Mouse (Mus musculus) MEL (cell line): ENCODE data around the gene Crb1. TPM values are rescaled to one million over a fixed set of nuclear protein-coding genes. Genes with fewer than 3 reads are reported as not detected.

Source experiments
- DNase-seq: peaks from one replicate; pipeline ENCODE4 v3.0.0; 2011; ENCODE audit warnings: low read depth, low spot score
- H3K27ac ChIP-seq: 2 replicates; pipeline ENCODE4 v1.5.1; 2012; ENCODE audit warnings: low read depth, mild to moderate bottlenecking, control low read depth, low read length, moderate library complexity; ENCODE audit not compliant: control insufficient read depth
- H3K27me3 ChIP-seq, 2 experiments: fragments of 150-350 bp in 1 of 2; sonication (generic) in 1 of 2; 2 replicates each; pipeline ENCODE4 v1.6.1; 2012; ENCODE audit warnings: low read length in 2 of 2, mild to moderate bottlenecking in 2 of 2, improper control_type of control experiment in 1 of 2, moderate library complexity in 1 of 2; ENCODE audit not compliant: insufficient read depth in 2 of 2, control insufficient read depth in 1 of 2
- H3K36me3 ChIP-seq, 2 experiments: 2 replicates each; pipeline ENCODE4 v1.6.1; 2012 to 2014; ENCODE audit warnings: low read length in 2 of 2, improper control_type of control experiment in 1 of 2, inconsistent platforms in 1 of 2, mild to moderate bottlenecking in 1 of 2; ENCODE audit not compliant: insufficient read depth in 2 of 2, control insufficient read depth in 1 of 2
- H3K4me1 ChIP-seq, 2 experiments: fragments of 150-350 bp in 1 of 2; sonication (generic) in 1 of 2; 2 replicates each; pipeline ENCODE4 v1.6.1; 2012; ENCODE audit warnings: low read length in 2 of 2, improper control_type of control experiment in 1 of 2, mild to moderate bottlenecking in 1 of 2; ENCODE audit not compliant: insufficient read depth in 2 of 2, control insufficient read depth in 1 of 2
- H3K4me3 ChIP-seq, 2 experiments: fragments of 150-350 bp in 1 of 2; sonication (generic) in 1 of 2; 2 replicates each; pipeline ENCODE4 v1.5.1; 2012; ENCODE audit warnings: low read depth in 2 of 2, low read length in 2 of 2, mild to moderate bottlenecking in 2 of 2, moderate library complexity in 2 of 2, control low read depth in 1 of 2, improper control_type of control experiment in 1 of 2; ENCODE audit not compliant: control insufficient read depth in 1 of 2, insufficient read depth in 1 of 2
- H3K79me2 ChIP-seq: 2 replicates; pipeline ENCODE4 v1.6.1; 2012; ENCODE audit warnings: mild to moderate bottlenecking, low read length, moderate library complexity; ENCODE audit not compliant: control insufficient read depth, poor library complexity, insufficient read depth
- H3K9ac ChIP-seq: 2 replicates; pipeline ENCODE4 v1.6.1; 2012; ENCODE audit warnings: low read depth, mild to moderate bottlenecking, control low read depth, low read length, moderate library complexity; ENCODE audit not compliant: control insufficient read depth, poor library complexity, severe bottlenecking
- H3K9me3 ChIP-seq: fragments of 150-350 bp; sonication (generic); replicated peaks from 2 replicates; pipeline ENCODE4 v1.6.1; 2012; ENCODE audit warnings: mild to moderate bottlenecking, low read length, improper control_type of control experiment, moderate library complexity; ENCODE audit not compliant: insufficient read depth
- CHD2 ChIP-seq: IDR thresholded peaks from 2 replicates; pipeline ENCODE4 v1.6.1; 2011; ENCODE audit warnings: low read length, improper control_type of control experiment
- E2F4 ChIP-seq: IDR thresholded peaks from 2 replicates; pipeline ENCODE4 v1.6.1; 2011; ENCODE audit warnings: low read depth, low read length, improper control_type of control experiment, borderline replicate concordance
- ELF1 ChIP-seq: IDR thresholded peaks from 2 replicates; pipeline ENCODE4 v1.6.1; 2014; ENCODE audit warnings: low read depth, mild to moderate bottlenecking, inconsistent platforms, low read length, improper control_type of control experiment, moderate library complexity
- EP300 ChIP-seq, 2 experiments: IDR thresholded peaks; 2 replicates each; pipeline ENCODE4 v1.6.1; 2011; ENCODE audit warnings: improper control_type of control experiment in 2 of 2, low read length in 2 of 2, low read depth in 1 of 2, mild to moderate bottlenecking in 1 of 2
- GABPA ChIP-seq: IDR thresholded peaks from 2 replicates; pipeline ENCODE4 v1.6.1; 2012; ENCODE audit warnings: low read depth, mild to moderate bottlenecking, inconsistent platforms, low read length, improper control_type of control experiment, moderate library complexity
- GATA1 ChIP-seq: IDR thresholded peaks from 2 replicates; pipeline ENCODE4 v1.6.1; 2011; ENCODE audit warnings: low read depth, low read length, improper control_type of control experiment
- HCFC1 ChIP-seq: IDR thresholded peaks from 2 replicates; pipeline ENCODE4 v1.6.1; 2012; ENCODE audit warnings: low read depth, mild to moderate bottlenecking, inconsistent platforms, low read length, improper control_type of control experiment, moderate library complexity
- JUND ChIP-seq: IDR thresholded peaks from 2 replicates; pipeline ENCODE4 v1.6.1; 2011; ENCODE audit warnings: low read depth, mild to moderate bottlenecking, improper control_type of control experiment, low read length
- MAFK ChIP-seq: IDR thresholded peaks from 2 replicates; pipeline ENCODE4 v1.6.1; 2011; ENCODE audit warnings: low read depth, mild to moderate bottlenecking, low read length, improper control_type of control experiment, borderline replicate concordance
- MAZ ChIP-seq: IDR thresholded peaks from 2 replicates; pipeline ENCODE4 v1.6.1; 2012; ENCODE audit warnings: low read depth, mild to moderate bottlenecking, inconsistent platforms, low read length, improper control_type of control experiment
- MYC ChIP-seq: IDR thresholded peaks from 2 replicates; pipeline ENCODE4 v1.6.1; 2011; ENCODE audit warnings: low read depth, mild to moderate bottlenecking, low read length, improper control_type of control experiment, moderate library complexity
- NELFE ChIP-seq: IDR thresholded peaks from 2 replicates; pipeline ENCODE4 v1.6.1; 2011; ENCODE audit warnings: low read depth, low read length, improper control_type of control experiment
- NRF1 ChIP-seq: IDR thresholded peaks from 2 replicates; pipeline ENCODE4 v1.6.1; 2014; ENCODE audit warnings: low read depth, mild to moderate bottlenecking, inconsistent platforms, low read length, improper control_type of control experiment, moderate library complexity; ENCODE audit not compliant: poor library complexity, insufficient read depth, severe bottlenecking
- POLR2AphosphoS2 ChIP-seq: IDR thresholded peaks from 2 replicates; pipeline ENCODE4 v1.6.1; 2011; ENCODE audit warnings: low read length, improper control_type of control experiment
- POLR2AphosphoS5 ChIP-seq: IDR thresholded peaks from 2 replicates; pipeline ENCODE4 v1.6.1; 2012; ENCODE audit warnings: low read depth, borderline replicate concordance, mild to moderate bottlenecking, inconsistent platforms, low read length, moderate library complexity, mixed read lengths
- RCOR1 ChIP-seq: IDR thresholded peaks from 2 replicates; pipeline ENCODE4 v1.6.1; 2012; ENCODE audit warnings: low read depth, mild to moderate bottlenecking, inconsistent platforms, low read length, improper control_type of control experiment
- SIN3A ChIP-seq: IDR thresholded peaks from 2 replicates; pipeline ENCODE4 v1.6.1; 2012; ENCODE audit warnings: low read length, improper control_type of control experiment, inconsistent platforms
- UBTF ChIP-seq: IDR thresholded peaks from 2 replicates; pipeline ENCODE4 v1.6.1; 2012; ENCODE audit warnings: low read depth, mild to moderate bottlenecking, inconsistent platforms, low read length, improper control_type of control experiment, moderate library complexity, borderline replicate concordance; ENCODE audit not compliant: insufficient read depth
- USF1 ChIP-seq: IDR thresholded peaks from 2 replicates; pipeline ENCODE4 v1.6.1; 2014; ENCODE audit warnings: low read depth, mild to moderate bottlenecking, inconsistent platforms, low read length, improper control_type of control experiment, moderate library complexity
- USF2 ChIP-seq, 2 experiments: IDR thresholded peaks; 2 replicates each; pipeline ENCODE4 v1.6.1; 2011 to 2012; ENCODE audit warnings: improper control_type of control experiment in 2 of 2, low read length in 2 of 2, borderline replicate concordance in 1 of 2, inconsistent platforms in 1 of 2, low read depth in 1 of 2, mild to moderate bottlenecking in 1 of 2; ENCODE audit not compliant: insufficient read depth in 1 of 2
- ZC3H11A ChIP-seq: IDR thresholded peaks from 2 replicates; pipeline ENCODE4 v1.6.1; 2012; ENCODE audit warnings: low read depth, mild to moderate bottlenecking, inconsistent platforms, low read length, improper control_type of control experiment
- ZMIZ1 ChIP-seq: IDR thresholded peaks from 2 replicates; pipeline ENCODE4 v1.6.1; 2012; ENCODE audit warnings: low read depth, mild to moderate bottlenecking, inconsistent platforms, low read length, improper control_type of control experiment, moderate library complexity
- ZNF384 ChIP-seq: IDR thresholded peaks from 2 replicates; pipeline ENCODE4 v1.6.1; 2012; ENCODE audit warnings: low read depth, mild to moderate bottlenecking, inconsistent platforms, low read length, improper control_type of control experiment
- polyA plus RNA-seq, 2 experiments: library from polyadenylated mRNA; stranded (reverse) in 1 of 2; unstranded in 1 of 2; fragments of >175 nt in 1 of 2; fragments of >200 nt in 1 of 2; gene quantifications; 2 replicates each; pipeline versions ENCODE4 v1.2.1 to v1.2.4; 2012; ENCODE audit warnings: low replicate concordance in 2 of 2, low read depth in 1 of 2; ENCODE audit not compliant: insufficient read length in 2 of 2, insufficient read depth in 1 of 2, missing spikeins in 1 of 2
- total RNA-seq: library from RNA; depleted of rRNA; stranded (reverse); fragments of 300-350 nt; gene quantifications from 2 replicates; pipeline ENCODE4 v1.2.3, GENCODE M21; 2012

The Crb1 gene
- total and polyA plus RNA-seq, 3 experiments: not detected

GRCm38 (mm10) chr1:139264245-139264644, 112.7 kb downstream of the Crb1 start:
- no peak overlapping the region for H3K27ac ChIP-seq
- H3K79me2 ChIP-seq: no peaks in the 10 kb centered on the region
- H3K27me3 ChIP-seq: no peaks in the 10 kb centered on the region; a peak in 1 of 4 replicates
- H3K36me3 ChIP-seq: peaks cover 0 to 6% of the 10 kb centered on the region in 2 experiments; a peak in 2 of 4 replicates
- DNase-seq: peak; percentile 35
- H3K9me3 ChIP-seq: no peaks in the 10 kb centered on the region
- TF ChIP-seq GABPA (no peak), EP300 (IDR thresholded peaks at IDR 0.05; ENCODE audit: low read depth in 1 of 2, low read length in 2 of 2) (peak; percentile 10 to 63; a peak in 2 of 4 replicates), GATA1 (peak; percentile 59)
- no peak overlapping the region for H3K4me3 ChIP-seq
- H3K4me1 ChIP-seq: peaks cover 0 to 2% of the 10 kb centered on the region in 2 experiments; a peak in 1 of 4 replicates
- H3K9ac ChIP-seq: no peak overlapping the region

GRCm38 (mm10) chr1:139263158-139263557, 113.7 kb downstream of the Crb1 start:
- no peaks in the 10 kb centered on the region for H3K27me3 ChIP-seq
- peak; percentile 28; the same call in 1 of the 2 replicates for TF ChIP-seq SIN3A
- TF ChIP-seq UBTF: no peak
- TF ChIP-seq, all 39 proteins: peak for 1
- no peaks in the 10 kb centered on the region for H3K9me3 ChIP-seq
- H3K27ac ChIP-seq: no peak overlapping the region
- H3K9ac ChIP-seq: peak overlapping the region; percentile 49
- peaks cover 0 to 2% of the 10 kb centered on the region in 2 experiments; a peak in 1 of 4 replicates for H3K4me1 ChIP-seq
- peak; percentile 28 for DNase-seq
- H3K36me3 ChIP-seq: peaks cover 0 to 6% of the 10 kb centered on the region in 2 experiments; a peak in 2 of 4 replicates
- H3K4me3 ChIP-seq: peak overlapping the region; percentile 44 to 88; a peak in 3 of 4 replicates
- H3K79me2 ChIP-seq: no peaks in the 10 kb centered on the region

- H3K9ac ChIP-seq: no peak overlapping the region
- no peak overlapping the region for H3K27ac ChIP-seq
- no peak for DNase-seq
- TF ChIP-seq NELFE (no peak), POLR2AphosphoS2 (no peak), POLR2AphosphoS5 (no peak), CHD2 (no peak), USF2 (IDR thresholded peaks at IDR 0.05; ENCODE audit: borderline replicate concordance in 1 of 2, insufficient read depth in 1 of 2, low read depth in 1 of 2, low read length in 2 of 2) (no peak), JUND (no peak), SIN3A (no peak), ZNF384 (no peak), NRF1 (no peak), E2F4 (no peak), USF1 (no peak), HCFC1 (no peak), MYC (no peak), ZC3H11A (no peak), ZMIZ1 (no peak), RCOR1 (no peak), MAZ (no peak), MAFK (no peak), ELF1 (no peak), GABPA (no peak)
- TF ChIP-seq, all 39 proteins: peak for 0
- no peaks in the 10 kb centered on the region for H3K36me3 ChIP-seq
- no peaks in the 10 kb centered on the region for H3K9me3 ChIP-seq
- H3K27me3 ChIP-seq: no peaks in the 10 kb centered on the region
- H3K4me3 ChIP-seq: no peak overlapping the region
- H3K79me2 ChIP-seq: no peaks in the 10 kb centered on the region
- no peaks in the 10 kb centered on the region; a peak in 1 of 4 replicates for H3K4me1 ChIP-seq
Observed at GRCm38 (mm10) chr1:139255581-139255980, 121.3 kb downstream of the Crb1 start.
